Mouse (Mus musculus): Measurements from ENCODE around the gene Prkar1b. TPM values are rescaled to one million over a fixed set of nuclear protein-coding genes. Genes with fewer than 3 reads are reported as not detected.

Gene Prkar1b
- polyA plus RNA-seq, 1 experiment = 3.8 TPM

- Histone ChIP-seq H3K27ac (ENCODE audit: insufficient read depth, low read depth, low read length) (no peak overlapping the region), H3K4me3 (ENCODE audit: low read depth, low read length) (no peak overlapping the region), H3K36me3 (ENCODE audit: control insufficient read depth, insufficient read depth, low read length) (peaks cover 25% of the 10 kb centered on the region), H3K4me1 (ENCODE audit: control insufficient read depth, insufficient read depth, insufficient read length, low read length) (peaks cover 43% of the 10 kb centered on the region), H3K27me3 (ENCODE audit: control insufficient read depth, insufficient read depth, low read length) (no peaks in the 10 kb centered on the region)
- TF ChIP-seq CTCF (IDR thresholded peaks at IDR 0.05; ENCODE audit: extremely low read depth, insufficient read length, insufficient replicate concordance, low read depth, low read length) (no peak), POLR2A (IDR thresholded peaks at IDR 0.05; ENCODE audit: low read depth, low read length) (no peak)
- WGBS = 95% methylated on average over 8 of the region's 8 CpGs
These were observed 174.8 kb downstream of the Prkar1b start for GRCm38 (mm10) chr5:138974911-138975485.

GRCm38 (mm10) chr5:138973480-138973879, 176.3 kb downstream of the Prkar1b start:
- Histone ChIP-seq H3K4me3 (ENCODE audit: low read depth, low read length) (no peak overlapping the region), H3K36me3 (ENCODE audit: control insufficient read depth, insufficient read depth, low read length) (peaks cover 24% of the 10 kb centered on the region), H3K4me1 (ENCODE audit: control insufficient read depth, insufficient read depth, insufficient read length, low read length) (peaks cover 35% of the 10 kb centered on the region; the same call in 1 of the 2 replicates), H3K27me3 (ENCODE audit: control insufficient read depth, insufficient read depth, low read length) (no peaks in the 10 kb centered on the region), H3K27ac (ENCODE audit: insufficient read depth, low read depth, low read length) (no peak overlapping the region)
- 57% methylated on average over 6 of the region's 6 CpGs for WGBS
- TF ChIP-seq POLR2A (IDR thresholded peaks at IDR 0.05; ENCODE audit: low read depth, low read length) = no peak
- TF ChIP-seq CTCF (IDR thresholded peaks at IDR 0.05; ENCODE audit: extremely low read depth, insufficient read length, insufficient replicate concordance, low read depth, low read length) = no peak

DNA sequence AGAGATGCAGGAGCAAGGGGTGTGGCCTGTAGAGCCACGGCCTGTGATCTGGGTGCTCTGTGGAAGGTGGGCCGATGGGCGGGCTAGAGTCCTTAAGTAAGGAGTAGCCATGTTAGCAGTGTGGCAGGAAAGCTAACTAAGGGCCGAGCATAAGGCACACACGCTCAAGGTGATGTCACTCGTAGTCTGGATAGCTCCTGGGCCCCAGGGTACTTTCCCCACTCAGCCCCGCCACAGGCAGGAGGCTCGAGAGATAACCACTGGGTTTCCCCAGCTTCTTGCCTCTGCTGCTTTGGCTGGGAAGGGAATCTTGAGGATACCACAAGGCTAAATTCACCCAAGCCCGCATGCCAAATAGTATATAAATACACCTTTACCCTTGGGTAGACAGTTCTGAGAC, 178.4 kb downstream of the Prkar1b start:
- no peak for TF ChIP-seq POLR2A (IDR thresholded peaks at IDR 0.05; ENCODE audit: low read depth, low read length)
- no peak for TF ChIP-seq CTCF (IDR thresholded peaks at IDR 0.05; ENCODE audit: extremely low read depth, insufficient read length, insufficient replicate concordance, low read depth, low read length)

GRCm38 (mm10) chr5:138970056-138970490, 179.7 kb downstream of the Prkar1b start:
- Histone ChIP-seq H3K4me3 (ENCODE audit: low read depth, low read length) (no peak overlapping the region), H3K4me1 (ENCODE audit: control insufficient read depth, insufficient read depth, insufficient read length, low read length) (peaks cover 25% of the 10 kb centered on the region; the same call in 1 of the 2 replicates), H3K36me3 (ENCODE audit: control insufficient read depth, insufficient read depth, low read length) (peaks cover 3% of the 10 kb centered on the region; the same call in 1 of the 2 replicates), H3K27ac (ENCODE audit: insufficient read depth, low read depth, low read length) (no peak overlapping the region), H3K27me3 (ENCODE audit: control insufficient read depth, insufficient read depth, low read length) (no peaks in the 10 kb centered on the region)
- WGBS = 11% methylated on average over 7 of the region's 7 CpGs
- TF ChIP-seq CTCF (IDR thresholded peaks at IDR 0.05; ENCODE audit: extremely low read depth, insufficient read length, insufficient replicate concordance, low read depth, low read length) = no peak
- no peak for TF ChIP-seq POLR2A (IDR thresholded peaks at IDR 0.05; ENCODE audit: low read depth, low read length)

More for the DNA sequence above, 178.4 kb downstream of the Prkar1b start:
- no peak overlapping the region for H3K4me3 ChIP-seq (ENCODE audit: low read depth, low read length)
- no peak overlapping the region for H3K27ac ChIP-seq (ENCODE audit: insufficient read depth, low read depth, low read length)
- WGBS = 81% methylated on average over 9 of the region's 9 CpGs
- H3K36me3 ChIP-seq (ENCODE audit: control insufficient read depth, insufficient read depth, low read length) = peaks cover 12% of the 10 kb centered on the region
- H3K4me1 ChIP-seq (ENCODE audit: control insufficient read depth, insufficient read depth, insufficient read length, low read length) = peaks cover 25% of the 10 kb centered on the region; the same call in 1 of the 2 replicates
- H3K27me3 ChIP-seq (ENCODE audit: control insufficient read depth, insufficient read depth, low read length) = no peaks in the 10 kb centered on the region

Other genes with a start within 250 kb of the Prkar1b start
- gene Pdgfa, start 152.6 kb downstream of the Prkar1b start, polyA plus RNA-seq (2012; rRNA removed) = 39.7 and 74.2 TPM in 2 replicates
- gene Dnaaf5, start 222 bp upstream of the Prkar1b start, polyA plus RNA-seq (2012; rRNA removed) = 12.0 and 16.4 TPM in 2 replicates
- 15.4 and 27.5 TPM in 2 replicates for gene Sun1, start 50.6 kb upstream of the Prkar1b start, polyA plus RNA-seq (2012; rRNA removed)
- 82.6 and 240 TPM in 2 replicates for gene Get4, start 102.3 kb upstream of the Prkar1b start, polyA plus RNA-seq (2012; rRNA removed)
- 57.8 and 234 TPM in 2 replicates for gene Adap1, start 175.6 kb upstream of the Prkar1b start, polyA plus RNA-seq (2012; rRNA removed)
- gene Cox19, start 201.4 kb upstream of the Prkar1b start, polyA plus RNA-seq (2012; rRNA removed) = 58.8 and 104 TPM in 2 replicates
- gene Cyp2w1, start 202.6 kb upstream of the Prkar1b start, polyA plus RNA-seq (2012; rRNA removed) = 0.32 and 2.0 TPM in 2 replicates
- gene Gpr146, start 227.7 kb upstream of the Prkar1b start, polyA plus RNA-seq (2012; rRNA removed) = 4.0 and 6.8 TPM in 2 replicates

Data from small intestine, adult 2 months (tissue).